Mouse (Mus musculus): ENCODE results near the gene Arpc3.

Gene Arpc3

GRCm38 (mm10) chr5:122391786-122392180 is at the start of gene Arpc3:
Arpc3 (plus strand) TSS chr5:122391878.
- peak; percentile 96 for DNase-seq

GRCm38 (mm10) chr5:122342874-122343273 is 48.8 kb upstream of the Arpc3 start:
- DNase-seq = no peak

- DNase-seq = no peak
Observed at GRCm38 (mm10) chr5:122343768-122344167, 47.9 kb upstream of the Arpc3 start.

- DNase-seq = peak; percentile 85
Observed at GRCm38 (mm10) chr5:122344260-122344659, 47.4 kb upstream of the Arpc3 start.

GRCm38 (mm10) chr5:122345777-122346176 is 45.9 kb upstream of the Arpc3 start:
- no peak for DNase-seq

GRCm38 (mm10) chr5:122353807-122354491 is 37.7 kb upstream of the Arpc3 start, which contains the start of the genes Rad9b and Vps29:
Rad9b (minus strand) TSS chr5:122354233.
Vps29 (plus strand) TSS chr5:122354369.
- DNase-seq = peak; percentile 98

- no peak for DNase-seq
Observed at GRCm38 (mm10) chr5:122354492-122355067, 37.1 kb upstream of the Arpc3 start.

GRCm38 (mm10) chr5:122371591-122372191 is 20.0 kb upstream of the Arpc3 start, which contains the start of gene Gpn3:
Gpn3 (plus strand) TSS chr5:122371876.
- DNase-seq = peak; percentile 38

GRCm38 (mm10) chr5:122372192-122372769 is 19.4 kb upstream of the Arpc3 start, which contains the start of gene Fam216a:
Fam216a (minus strand) TSS chr5:122372364.
- DNase-seq = peak; percentile 98

- DNase-seq = no peak
Observed at GRCm38 (mm10) chr5:122372878-122373277, 18.8 kb upstream of the Arpc3 start.

GRCm38 (mm10) chr5:122377101-122377833 is 14.4 kb upstream of the Arpc3 start:
- no peak for DNase-seq

- DNase-seq = no peak
Observed at GRCm38 (mm10) chr5:122378171-122378570, 13.5 kb upstream of the Arpc3 start.

- peak; percentile 68 for DNase-seq
Observed at GRCm38 (mm10) chr5:122379374-122380155, 12.1 kb upstream of the Arpc3 start.

- DNase-seq = no peak
Observed at GRCm38 (mm10) chr5:122390006-122390405, 1.7 kb upstream of the Arpc3 start.

GRCm38 (mm10) chr5:122390671-122391070 is 1.0 kb upstream of the Arpc3 start:
- DNase-seq = no peak

GRCm38 (mm10) chr5:122391178-122391785 is 396 bp upstream of the Arpc3 start:
- no peak for DNase-seq

GRCm38 (mm10) chr5:122392227-122393004 is 738 bp downstream of the Arpc3 start:
- DNase-seq = no peak

GRCm38 (mm10) chr5:122393887-122394286 is 2.2 kb downstream of the Arpc3 start:
- DNase-seq = peak; percentile 85

- no peak for DNase-seq
Observed at GRCm38 (mm10) chr5:122396791-122397190, 5.1 kb downstream of the Arpc3 start.

- DNase-seq = no peak
Observed at GRCm38 (mm10) chr5:122397495-122397894, 5.8 kb downstream of the Arpc3 start.

- DNase-seq = no peak
Observed at GRCm38 (mm10) chr5:122399871-122400270, 8.2 kb downstream of the Arpc3 start.

Data from right cerebral cortex, postnatal 4 days (tissue).